Mouse (Mus musculus) lung, adult 2 months (tissue): ENCODE results near the gene Ttc30a2.

Experiments used
- CTCF ChIP-seq: fragments of 200-500 bp; IDR thresholded peaks from 2 replicates; pipeline ENCODE4 v1.5.1; 2011; ENCODE audit warnings: mild to moderate bottlenecking, low read length, control low read depth; ENCODE audit not compliant: insufficient read depth
- POLR2A ChIP-seq: fragments of 200-500 bp; IDR thresholded peaks from 2 replicates; pipeline ENCODE4 v1.6.1; 2011; ENCODE audit warnings: low read depth, mild to moderate bottlenecking, control low read depth, low read length, borderline replicate concordance; ENCODE audit errors: extremely low read depth

DNA sequence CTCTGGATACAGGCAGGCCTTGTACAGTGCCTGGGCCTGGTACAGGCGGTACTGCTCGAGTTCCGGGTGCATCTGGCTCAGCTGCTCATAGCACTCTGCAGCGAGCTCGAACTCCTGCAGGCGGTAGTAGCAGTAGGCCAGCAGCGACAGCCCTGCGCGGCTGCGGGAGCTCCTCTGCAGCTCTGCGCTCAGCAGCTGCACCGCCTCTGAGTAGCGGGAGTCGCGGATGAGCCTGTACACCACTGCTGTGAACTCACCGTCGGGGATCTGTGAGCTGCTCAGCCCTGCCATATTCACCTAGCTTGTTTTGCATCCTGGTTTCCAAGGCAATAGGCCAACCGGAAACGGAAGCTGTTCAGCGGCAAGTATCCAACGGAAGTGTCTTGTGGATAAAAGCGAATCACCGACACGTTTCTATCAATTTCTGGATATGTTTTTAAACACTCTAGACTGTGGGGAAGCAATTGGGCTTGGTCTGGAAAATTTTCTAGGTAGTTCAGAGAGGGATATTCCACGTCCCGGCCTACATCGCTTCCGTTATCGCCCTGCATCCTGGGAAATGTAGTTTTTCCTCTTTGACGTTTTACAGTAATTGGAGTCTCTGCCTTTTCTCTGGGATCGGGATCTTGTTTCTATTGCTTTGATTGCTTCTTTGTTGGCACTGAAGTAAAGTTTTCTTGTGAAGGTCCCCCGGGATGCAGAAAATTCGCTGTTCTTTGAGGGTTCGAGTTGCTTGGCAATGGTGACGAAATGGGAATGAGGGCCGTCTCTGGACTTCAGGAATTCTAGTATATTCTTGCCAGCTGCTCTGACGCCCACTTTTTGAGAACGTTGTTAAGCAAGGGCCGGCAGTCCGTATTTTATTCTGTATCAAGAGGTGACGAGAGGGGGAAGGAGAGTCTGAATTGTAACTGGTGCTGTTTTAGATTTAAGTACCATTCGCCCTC is 39.6 kb downstream of the Ttc30a2 start, which contains the start of gene Ttc30b:
- TF ChIP-seq CTCF: no peak
- TF ChIP-seq POLR2A: peak; percentile 38; the same call in 1 of the 2 replicates
